Mouse (Mus musculus) liver, embryonic 16.5 days (tissue): ENCODE data around the gene Them4. TPM values are rescaled to one million over a fixed set of nuclear protein-coding genes. Genes with fewer than 3 reads are reported as not detected.

ENCODE experiments used
- ATAC-seq: fragments of 200-750 bp; cut with Nextera tagmentation; 2 replicates; pipeline ENCODE4 v1.8.0; 2017; ENCODE audit warnings: low read depth, mild to moderate bottlenecking, moderate number of reproducible peaks, moderate library complexity
- H3K27ac ChIP-seq: fragments of 300-500 bp; sonication (generic); 2 replicates; pipeline ENCODE4 v1.5.1; 2014; ENCODE audit warnings: mild to moderate bottlenecking, low read length
- H3K27me3 ChIP-seq: fragments of 300-500 bp; sonication (generic); 2 replicates; pipeline ENCODE4 v1.6.1; 2014; ENCODE audit warnings: low read depth, low read length, mixed read lengths; ENCODE audit not compliant: control insufficient read depth, insufficient read depth
- H3K36me3 ChIP-seq: fragments of 300-500 bp; sonication (generic); 2 replicates; pipeline ENCODE4 v1.6.1; 2014; ENCODE audit warnings: mild to moderate bottlenecking; ENCODE audit not compliant: control insufficient read depth, insufficient read depth
- H3K4me1 ChIP-seq: fragments of 300-500 bp; sonication (generic); 2 replicates; pipeline ENCODE4 v1.6.1; 2014; ENCODE audit warnings: low read depth, low read length, mixed read lengths; ENCODE audit not compliant: control insufficient read depth
- H3K4me2 ChIP-seq: fragments of 300-500 bp; sonication (generic); 2 replicates; pipeline ENCODE4 v1.6.1; 2014; ENCODE audit warnings: low read depth, low read length, mixed read lengths
- H3K4me3 ChIP-seq: fragments of 300-500 bp; sonication (generic); 2 replicates; pipeline ENCODE4 v1.5.1; 2014; ENCODE audit warnings: low read depth, mild to moderate bottlenecking, low read length
- H3K9ac ChIP-seq: fragments of 300-500 bp; sonication (generic); 2 replicates; pipeline ENCODE4 v1.6.1; 2014; ENCODE audit warnings: low read depth, low read length
- H3K9me3 ChIP-seq: fragments of 300-500 bp; sonication (generic); replicated peaks from 2 replicates; pipeline ENCODE4 v1.6.1; 2016; ENCODE audit warnings: low read length; ENCODE audit not compliant: control insufficient read depth
- WGBS: fragments of 180-500 bp; shearing (Covaris S2); extraction: QIAGEN DNeasy Blood & Tissue Kit; methylation state at CpG from one replicate; pipeline ENCODE4 v1.1.7; 2014; ENCODE audit not compliant: insufficient replicate concordance; 5-methylcytosine and 5-hydroxymethylcytosine counted together
- polyA plus RNA-seq: library from polyadenylated mRNA; unstranded; fragments of >200 nt; fragmentation: Nextera tagmentation; extraction: Ambion mirVana; gene quantifications from 2 replicates; pipeline ENCODE4 v1.2.1, GENCODE M21; 2015

The Them4 gene
- polyA plus RNA-seq, 1 experiment from 2014 or later: 4.4 TPM

DNA sequence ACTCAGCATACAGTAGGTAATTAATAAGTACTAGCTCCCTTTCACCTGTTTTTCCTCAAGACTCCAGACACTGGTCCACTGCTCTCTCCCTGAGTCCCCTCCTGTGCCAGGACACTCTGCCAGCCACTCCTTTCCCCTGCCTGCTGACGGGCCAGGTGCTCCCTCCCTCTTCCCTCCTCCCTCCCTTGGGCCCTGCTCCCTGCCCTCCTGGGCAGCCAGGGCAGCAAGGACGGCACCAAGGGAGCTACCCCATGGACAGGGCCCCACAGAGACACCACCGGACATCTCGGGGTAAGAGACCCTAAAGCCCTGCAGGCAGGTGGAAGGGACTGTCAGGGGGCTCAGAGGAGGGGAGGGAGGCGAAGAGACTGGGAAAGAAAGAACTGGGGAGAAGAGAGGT is 62.8 kb downstream of the Them4 start, which contains the start of gene Rorc:
Rorc (plus strand) TSS at position 154 of the 400 bp plus-strand sequence.
- Histone ChIP-seq H3K27ac (no peak within 1 kb of the TSS), H3K36me3 (no peaks in the 10 kb centered on the region), H3K9me3 (no peaks in the 10 kb centered on the region), H3K27me3 (no peaks in the 10 kb centered on the region; the same call in 1 of the 2 replicates), H3K4me1 (no peaks in the 10 kb centered on the region; the same call in none of the 2 replicates), H3K4me3 (peak within 1 kb of the TSS; percentile 4; the same call in 1 of the 2 replicates), H3K9ac (no peak within 1 kb of the TSS; the same call in 1 of the 2 replicates), H3K4me2 (peak within 1 kb of the TSS; percentile 34)
- no peak for ATAC-seq
- WGBS: 23% methylated on average over 5 of the region's 5 CpGs

- ATAC-seq: no peak
- H3K4me1 ChIP-seq: no peaks in the 10 kb centered on the region; the same call in none of the 2 replicates
- H3K9me3 ChIP-seq: no peaks in the 10 kb centered on the region
- 11% methylated on average over 10 of the region's 10 CpGs for WGBS
- no peaks in the 10 kb centered on the region; the same call in 1 of the 2 replicates for H3K27me3 ChIP-seq
- H3K4me2 ChIP-seq: peak overlapping the region; percentile 34
- peak overlapping the region; percentile 4; the same call in 1 of the 2 replicates for H3K4me3 ChIP-seq
- H3K9ac ChIP-seq: no peak overlapping the region; the same call in 1 of the 2 replicates
- H3K27ac ChIP-seq: no peak overlapping the region
- H3K36me3 ChIP-seq: no peaks in the 10 kb centered on the region
Measured at GRCm38 (mm10) chr3:94373090-94373489, 63.2 kb downstream of the Them4 start.

GRCm38 (mm10) chr3:94373597-94374011 is 63.7 kb downstream of the Them4 start:
- 5% methylated on average over 5 of the region's 5 CpGs for WGBS
- no peaks in the 10 kb centered on the region; the same call in none of the 2 replicates for H3K4me1 ChIP-seq
- H3K27ac ChIP-seq: no peak overlapping the region
- no peak for ATAC-seq
- H3K4me2 ChIP-seq: peak overlapping the region; percentile 34; the same call in 1 of the 2 replicates
- no peaks in the 10 kb centered on the region for H3K36me3 ChIP-seq
- no peaks in the 10 kb centered on the region for H3K9me3 ChIP-seq
- no peak overlapping the region for H3K4me3 ChIP-seq
- H3K27me3 ChIP-seq: no peaks in the 10 kb centered on the region; the same call in 1 of the 2 replicates
- no peak overlapping the region; the same call in 1 of the 2 replicates for H3K9ac ChIP-seq

GRCm38 (mm10) chr3:94374636-94375035 is 64.7 kb downstream of the Them4 start:
- Histone ChIP-seq H3K4me3 (no peak overlapping the region), H3K27me3 (no peaks in the 10 kb centered on the region; the same call in 1 of the 2 replicates), H3K4me1 (no peaks in the 10 kb centered on the region; the same call in none of the 2 replicates), H3K9me3 (no peaks in the 10 kb centered on the region), H3K36me3 (no peaks in the 10 kb centered on the region), H3K4me2 (no peak overlapping the region), H3K9ac (no peak overlapping the region), H3K27ac (no peak overlapping the region)
- ATAC-seq: no peak

- no peak overlapping the region for H3K27ac ChIP-seq
- no peak overlapping the region for H3K9ac ChIP-seq
- no peak for ATAC-seq
- no peaks in the 10 kb centered on the region for H3K9me3 ChIP-seq
- H3K4me3 ChIP-seq: no peak overlapping the region
- no peaks in the 10 kb centered on the region; the same call in none of the 2 replicates for H3K4me1 ChIP-seq
- H3K36me3 ChIP-seq: no peaks in the 10 kb centered on the region
- H3K27me3 ChIP-seq: no peaks in the 10 kb centered on the region; the same call in 1 of the 2 replicates
- whole genome bisulfite sequencing: 41% methylated on average over 2 of the region's 2 CpGs
- no peak overlapping the region for H3K4me2 ChIP-seq
Measured at GRCm38 (mm10) chr3:94375146-94375545, 65.3 kb downstream of the Them4 start.

DNA sequence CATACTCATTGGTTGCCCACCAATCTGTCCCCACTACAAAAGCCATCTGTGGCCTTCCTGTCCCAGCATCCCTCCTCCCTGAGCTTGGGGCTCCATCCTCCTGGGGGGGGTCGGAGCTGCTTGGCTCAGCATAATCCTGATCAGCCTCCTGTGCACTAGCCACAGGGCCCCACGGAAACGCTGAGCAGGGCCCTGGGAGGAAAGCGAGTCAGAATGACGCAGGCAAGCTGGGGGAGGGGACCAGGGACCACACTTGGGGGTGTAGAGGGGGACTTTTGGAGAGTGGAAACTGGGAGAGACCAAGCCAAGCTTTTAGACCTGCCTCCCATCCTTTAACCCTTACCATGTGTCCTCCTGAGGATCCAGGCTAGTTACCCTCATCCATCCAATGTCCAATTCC is 66.0 kb downstream of the Them4 start:
- Histone ChIP-seq H3K9me3 (no peaks in the 10 kb centered on the region), H3K36me3 (no peaks in the 10 kb centered on the region), H3K4me2 (no peak overlapping the region), H3K4me3 (no peak overlapping the region), H3K27ac (no peak overlapping the region), H3K9ac (no peak overlapping the region), H3K4me1 (no peaks in the 10 kb centered on the region; the same call in none of the 2 replicates), H3K27me3 (no peaks in the 10 kb centered on the region; the same call in 1 of the 2 replicates)
- 42% methylated on average over 5 of the region's 5 CpGs for WGBS
- no peak for ATAC-seq

DNA sequence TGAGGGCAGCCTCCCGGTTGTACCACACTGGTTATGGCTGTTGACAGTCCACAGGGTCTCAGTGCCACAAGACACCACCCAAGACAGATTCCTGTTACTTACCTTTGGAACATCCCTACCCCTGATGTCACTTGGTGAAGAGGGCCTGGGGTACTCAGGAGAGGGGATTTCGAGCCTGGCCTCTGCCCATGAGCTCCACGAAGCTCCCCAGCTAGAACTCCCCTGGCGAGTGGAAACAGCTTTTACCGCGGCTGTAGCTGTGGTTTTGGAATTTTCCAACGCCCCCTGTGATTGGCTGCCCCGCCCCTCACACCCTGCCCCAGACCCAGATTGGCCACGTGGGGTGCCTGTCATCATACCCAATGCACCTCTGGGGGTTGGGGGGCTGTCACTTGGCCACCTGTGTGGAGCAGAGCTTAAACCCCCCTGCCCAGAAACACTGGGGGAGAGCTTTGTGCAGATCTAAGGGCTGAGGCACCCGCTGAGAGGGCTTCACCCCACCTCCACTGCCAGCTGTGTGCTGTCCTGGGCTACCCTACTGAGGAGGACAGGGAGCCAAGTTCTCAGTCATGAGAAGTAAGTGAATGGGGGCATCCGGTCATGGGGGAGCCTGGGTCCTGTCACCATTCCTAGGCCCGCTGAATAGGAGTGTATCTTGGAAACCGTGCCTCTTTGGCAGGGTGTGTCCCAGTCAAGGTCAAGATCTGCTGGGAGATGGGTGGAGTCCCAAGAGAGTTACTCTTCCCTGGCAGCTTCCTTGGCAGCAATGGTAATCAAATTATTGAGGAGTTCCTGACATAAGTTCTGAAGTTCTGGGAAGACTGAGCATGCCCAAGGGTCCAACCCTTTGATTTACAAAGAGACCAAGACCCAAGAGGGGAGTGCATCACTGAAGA is 67.4 kb downstream of the Them4 start:
- Histone ChIP-seq H3K9ac (no peak overlapping the region), H3K36me3 (no peaks in the 10 kb centered on the region), H3K27ac (no peak overlapping the region), H3K4me1 (no peaks in the 10 kb centered on the region; the same call in none of the 2 replicates), H3K9me3 (no peaks in the 10 kb centered on the region), H3K27me3 (no peaks in the 10 kb centered on the region; the same call in 1 of the 2 replicates), H3K4me3 (no peak overlapping the region), H3K4me2 (no peak overlapping the region)
- 18% methylated on average over 13 of the region's 13 CpGs for WGBS
- no peak for ATAC-seq

- no peaks in the 10 kb centered on the region for H3K4me1 ChIP-seq
- no peaks in the 10 kb centered on the region for H3K36me3 ChIP-seq
- H3K4me2 ChIP-seq: no peak overlapping the region
- no peak overlapping the region for H3K4me3 ChIP-seq
- no peak for ATAC-seq
- H3K27ac ChIP-seq: no peak overlapping the region
- no peak overlapping the region for H3K9ac ChIP-seq
- 25% methylated on average over 9 of the region's 9 CpGs for WGBS
- H3K27me3 ChIP-seq: no peaks in the 10 kb centered on the region
- no peaks in the 10 kb centered on the region for H3K9me3 ChIP-seq
Measured at GRCm38 (mm10) chr3:94379831-94380510, 70.1 kb downstream of the Them4 start.
